Mouse (Mus musculus): ENCODE measurements around the gene Pom121. TPM values are rescaled to one million over a fixed set of nuclear protein-coding genes. Genes with fewer than 3 reads are reported as not detected.

Gene Pom121
- polyA plus RNA-seq, 1 experiment: 31.2 TPM

- Histone ChIP-seq H3K4me3 (replicated peaks; ENCODE audit: insufficient read depth, low read depth, low read length) (no peak overlapping the region), H3K4me1 (ENCODE audit: control insufficient read depth, insufficient read depth, low read length) (no peaks in the 10 kb centered on the region), H3K27me3 (ENCODE audit: control insufficient read depth, insufficient read depth, low read length) (no peaks in the 10 kb centered on the region), H3K27ac (ENCODE audit: insufficient read depth, low read length) (no peak overlapping the region)
- no peak for DNase-seq
- TF ChIP-seq CTCF (IDR thresholded peaks at IDR 0.05; ENCODE audit: borderline replicate concordance, insufficient read depth, low read depth, low read length) (no peak), POLR2A (IDR thresholded peaks at IDR 0.05; ENCODE audit: borderline replicate concordance, insufficient read depth, low read length) (no peak)
- 85% methylated on average over 9 of the region's 9 CpGs for WGBS
These were observed 11.1 kb upstream of the Pom121 start for GRCm38 (mm10) chr5:135405437-135405836.

GRCm38 (mm10) chr5:135404623-135405022, 10.3 kb upstream of the Pom121 start:
- WGBS: 40% methylated on average over 20 of the region's 20 CpGs
- H3K4me3 ChIP-seq (replicated peaks; ENCODE audit: insufficient read depth, low read depth, low read length): no peak overlapping the region
- no peak overlapping the region for H3K27ac ChIP-seq (ENCODE audit: insufficient read depth, low read length)

GRCm38 (mm10) chr5:135400244-135400643, 5.9 kb upstream of the Pom121 start:
- Histone ChIP-seq H3K4me3 (replicated peaks; ENCODE audit: insufficient read depth, low read depth, low read length) (no peak overlapping the region), H3K27ac (ENCODE audit: insufficient read depth, low read length) (no peak overlapping the region), H3K27me3 (ENCODE audit: control insufficient read depth, insufficient read depth, low read length) (no peaks in the 10 kb centered on the region), H3K4me1 (ENCODE audit: control insufficient read depth, insufficient read depth, low read length) (no peaks in the 10 kb centered on the region)
- peak; percentile 63 to 74 for DNase-seq
- TF ChIP-seq CTCF (IDR thresholded peaks at IDR 0.05; ENCODE audit: borderline replicate concordance, insufficient read depth, low read depth, low read length) (peak; percentile 90), POLR2A (IDR thresholded peaks at IDR 0.05; ENCODE audit: borderline replicate concordance, insufficient read depth, low read length) (no peak)
- 4% methylated on average over 2 of the region's 2 CpGs for WGBS

More at GRCm38 (mm10) chr5:135404623-135405022, 10.3 kb upstream of the Pom121 start:
- DNase-seq: no peak
- Histone ChIP-seq H3K4me1 (ENCODE audit: control insufficient read depth, insufficient read depth, low read length) (no peaks in the 10 kb centered on the region), H3K27me3 (ENCODE audit: control insufficient read depth, insufficient read depth, low read length) (no peaks in the 10 kb centered on the region)
- TF ChIP-seq CTCF (IDR thresholded peaks at IDR 0.05; ENCODE audit: borderline replicate concordance, insufficient read depth, low read depth, low read length): no peak
- TF ChIP-seq POLR2A (IDR thresholded peaks at IDR 0.05; ENCODE audit: borderline replicate concordance, insufficient read depth, low read length): no peak

GRCm38 (mm10) chr5:135399382-135399781, 5.0 kb upstream of the Pom121 start:
- DNase-seq: no peak
- Histone ChIP-seq H3K27ac (ENCODE audit: insufficient read depth, low read length) (no peak overlapping the region), H3K27me3 (ENCODE audit: control insufficient read depth, insufficient read depth, low read length) (no peaks in the 10 kb centered on the region), H3K4me1 (ENCODE audit: control insufficient read depth, insufficient read depth, low read length) (no peaks in the 10 kb centered on the region), H3K4me3 (replicated peaks; ENCODE audit: insufficient read depth, low read depth, low read length) (no peak overlapping the region)
- WGBS: 76% methylated on average over 6 of the region's 6 CpGs
- TF ChIP-seq CTCF (IDR thresholded peaks at IDR 0.05; ENCODE audit: borderline replicate concordance, insufficient read depth, low read depth, low read length) (no peak), POLR2A (IDR thresholded peaks at IDR 0.05; ENCODE audit: borderline replicate concordance, insufficient read depth, low read length) (no peak)

- Histone ChIP-seq H3K4me3 (replicated peaks; ENCODE audit: insufficient read depth, low read depth, low read length) (no peak overlapping the region), H3K4me1 (ENCODE audit: control insufficient read depth, insufficient read depth, low read length) (no peaks in the 10 kb centered on the region), H3K27me3 (ENCODE audit: control insufficient read depth, insufficient read depth, low read length) (no peaks in the 10 kb centered on the region), H3K27ac (ENCODE audit: insufficient read depth, low read length) (no peak overlapping the region)
- DNase-seq: no peak
- peak; percentile 19; the same call in 1 of the 2 replicates for TF ChIP-seq CTCF (IDR thresholded peaks at IDR 0.05; ENCODE audit: borderline replicate concordance, insufficient read depth, low read depth, low read length)
- no peak for TF ChIP-seq POLR2A (IDR thresholded peaks at IDR 0.05; ENCODE audit: borderline replicate concordance, insufficient read depth, low read length)
- 47% methylated on average over 5 of the region's 5 CpGs for WGBS
These were observed 1.5 kb upstream of the Pom121 start for GRCm38 (mm10) chr5:135395826-135396225.

GRCm38 (mm10) chr5:135383771-135384170, 10.6 kb downstream of the Pom121 start:
- no peaks in the 10 kb centered on the region for H3K4me1 ChIP-seq (ENCODE audit: control insufficient read depth, insufficient read depth, low read length)
- no peak overlapping the region for H3K27ac ChIP-seq (ENCODE audit: insufficient read depth, low read length)
- H3K27me3 ChIP-seq (ENCODE audit: control insufficient read depth, insufficient read depth, low read length): no peaks in the 10 kb centered on the region
- TF ChIP-seq CTCF (IDR thresholded peaks at IDR 0.05; ENCODE audit: borderline replicate concordance, insufficient read depth, low read depth, low read length) (no peak), POLR2A (IDR thresholded peaks at IDR 0.05; ENCODE audit: borderline replicate concordance, insufficient read depth, low read length) (no peak)
- H3K4me3 ChIP-seq (replicated peaks; ENCODE audit: insufficient read depth, low read depth, low read length): no peak overlapping the region
- WGBS: 79% methylated on average over 10 of the region's 10 CpGs
- DNase-seq: no peak

- no peak overlapping the region for H3K4me3 ChIP-seq (replicated peaks; ENCODE audit: insufficient read depth, low read depth, low read length)
- no peaks in the 10 kb centered on the region for H3K27me3 ChIP-seq (ENCODE audit: control insufficient read depth, insufficient read depth, low read length)
- H3K27ac ChIP-seq (ENCODE audit: insufficient read depth, low read length): no peak overlapping the region
- H3K4me1 ChIP-seq (ENCODE audit: control insufficient read depth, insufficient read depth, low read length): no peaks in the 10 kb centered on the region
- 88% methylated on average over 7 of the region's 7 CpGs for WGBS
- TF ChIP-seq CTCF (IDR thresholded peaks at IDR 0.05; ENCODE audit: borderline replicate concordance, insufficient read depth, low read depth, low read length) (no peak), POLR2A (IDR thresholded peaks at IDR 0.05; ENCODE audit: borderline replicate concordance, insufficient read depth, low read length) (no peak)
- no peak for DNase-seq
These were observed 11.6 kb downstream of the Pom121 start for GRCm38 (mm10) chr5:135382746-135383145.

GRCm38 (mm10) chr5:135381356-135381925, 12.9 kb downstream of the Pom121 start:
- 50% methylated on average over 10 of the region's 10 CpGs for WGBS
- DNase-seq: no peak
- H3K4me3 ChIP-seq (replicated peaks; ENCODE audit: insufficient read depth, low read depth, low read length): no peak overlapping the region
- H3K27ac ChIP-seq (ENCODE audit: insufficient read depth, low read length): no peak overlapping the region
- no peaks in the 10 kb centered on the region for H3K27me3 ChIP-seq (ENCODE audit: control insufficient read depth, insufficient read depth, low read length)
- TF ChIP-seq POLR2A (IDR thresholded peaks at IDR 0.05; ENCODE audit: borderline replicate concordance, insufficient read depth, low read length) (no peak), CTCF (IDR thresholded peaks at IDR 0.05; ENCODE audit: borderline replicate concordance, insufficient read depth, low read depth, low read length) (no peak)
- no peaks in the 10 kb centered on the region for H3K4me1 ChIP-seq (ENCODE audit: control insufficient read depth, insufficient read depth, low read length)

All from cerebellum, adult 2 months (tissue).